Comparison of ENCODE assay signal across 8 mouse cellular contexts in genomic region chr17:3557331-3558311, GRCm38 (mm10). TPM values are rescaled to one million over a fixed set of nuclear protein-coding genes. Genes with fewer than 3 reads are reported as not detected.
DNase-seq lines count a peak whose midpoint lies in the region; ATAC-seq and TF ChIP-seq lines count a peak whose summit lies in the region.

TSS of gene Tfb1m (minus strand) at chr17:3557781.

- peak; percentile 99 for DNase-seq in MN1 (ENCODE audit: low spot score)
- peak; percentile 99 for DNase-seq in cerebellum, adult 9-10 months
- DNase-seq in hindbrain, embryonic 10.5 days (ENCODE audit: low spot score) = peak; percentile 98
- DNase-seq in layer of hippocampus, adult 9-11 months = peak; percentile 99
- peak; percentile 100 for DNase-seq in lung, postnatal 0 days (ENCODE audit: low spot score)
- DNase-seq in ovary, postnatal 14 days (ENCODE audit: low spot score) = peak; percentile 93
- peak; percentile 97 for DNase-seq in thymus, postnatal 14 days

- H3K9me3 ChIP-seq in hindbrain, embryonic 10.5 days = no peaks in the 10 kb centered on the region
- H3K9me3 ChIP-seq in lung, postnatal 0 days (ENCODE audit: low read length) = no peaks in the 10 kb centered on the region

- TF ChIP-seq EP300 in lung, postnatal 0 days (IDR thresholded peaks at IDR 0.05) = no peak

- TF ChIP-seq CTCF in lung, postnatal 0 days (IDR thresholded peaks at IDR 0.05) = no peak

- peak within 1 kb of the TSS; percentile 63 for H3K4me2 ChIP-seq in lung, postnatal 0 days (replicated peaks; ENCODE audit: low read depth, low read length)

- H3K27ac ChIP-seq in hindbrain, embryonic 10.5 days = peak within 1 kb of the TSS; percentile 90
- peak within 1 kb of the TSS; percentile 89 for H3K27ac ChIP-seq in lung, postnatal 0 days (ENCODE audit: low read length)

- H3K36me3 ChIP-seq in hindbrain, embryonic 10.5 days = peaks cover 4% of the 10 kb centered on the region
- no peaks in the 10 kb centered on the region for H3K36me3 ChIP-seq in lung, postnatal 0 days (ENCODE audit: insufficient read depth, low read length)

- ATAC-seq in frontal cortex, adult (ENCODE audit: low TSS enrichment) = peak; percentile 99
- peak; percentile 99 for ATAC-seq in lung, postnatal 0 days

- H3K4me3 ChIP-seq in hindbrain, embryonic 10.5 days = peak within 1 kb of the TSS; percentile 64
- peak within 1 kb of the TSS; percentile 67 for H3K4me3 ChIP-seq in lung, postnatal 0 days (ENCODE audit: low read depth, low read length)

- under 1% methylated on average over 60 of the region's 60 CpGs for WGBS in hindbrain, embryonic 10.5 days
- 2% methylated on average over 60 of the region's 60 CpGs for WGBS in lung, postnatal 0 days

- no peaks in the 10 kb centered on the region for H3K27me3 ChIP-seq in hindbrain, embryonic 10.5 days (ENCODE audit: insufficient read depth, poor library complexity, severe bottlenecking)
- no peaks in the 10 kb centered on the region for H3K27me3 ChIP-seq in lung, postnatal 0 days (replicated peaks; ENCODE audit: insufficient read depth, low read length)

- H3K9ac ChIP-seq in lung, postnatal 0 days (replicated peaks; ENCODE audit: low read depth) = peak within 1 kb of the TSS; percentile 54

- peaks cover 18% of the 10 kb centered on the region for H3K4me1 ChIP-seq in hindbrain, embryonic 10.5 days (replicated peaks)
- 0 out of 2 replicates have a peak, but pooled peaks cover 3% of the 10 kb centered on the region for H3K4me1 ChIP-seq in lung, postnatal 0 days (ENCODE audit: insufficient read depth, low read depth, low read length)

RNA-seq across cellular contexts. Expression of gene Tfb1m, which starts in this region (rescaled TPM):
- 17.5 and 19.7 TPM in 2 replicates for polyA plus RNA-seq in hindbrain, embryonic 10.5 days (2016; fragmentation: Nextera tagmentation; extraction: Ambion mirVana)
- 5.9 and 8.7 TPM in 2 replicates for polyA plus RNA-seq in lung, postnatal 0 days (2015; fragmentation: Nextera tagmentation; extraction: Ambion mirVana)

Comparison
In these comparisons a context has a peak if more than half of its experiments do, and no peak if none do; other contexts are left out.
1. Peak in every context shown above with its lines: DNase-seq, ATAC-seq, H3K4me3 ChIP-seq and H3K27ac ChIP-seq.